Mouse (Mus musculus): ENCODE data around the gene Gm17190.
"Not testable (repeated sequence)": the region's sequence is repeated elsewhere in the genome, so short reads cannot be mapped to it uniquely, and the experiment has no call there.

Gene Gm17190

GRCm38 (mm10) chr13:96081754-96082153, at the start of gene Gm17190:
TSS of gene Gm17190 (plus strand) at chr13:96082054.
- not testable (repeated sequence) for DNase-seq (ENCODE audit: extremely low read depth, insufficient read length, low spot score)

- DNase-seq (ENCODE audit: extremely low read depth, insufficient read length, low spot score), result no peak
These were observed 42.3 kb upstream of the Gm17190 start for GRCm38 (mm10) chr13:96039536-96039935.

- DNase-seq (ENCODE audit: extremely low read depth, insufficient read length, low spot score), result no peak
These were observed 41.4 kb upstream of the Gm17190 start for GRCm38 (mm10) chr13:96040275-96041042.

- no peak for DNase-seq (ENCODE audit: extremely low read depth, insufficient read length, low spot score)
These were observed 36.5 kb upstream of the Gm17190 start for GRCm38 (mm10) chr13:96045396-96045795.

- no peak for DNase-seq (ENCODE audit: extremely low read depth, insufficient read length, low spot score)
These were observed 29.1 kb upstream of the Gm17190 start for GRCm38 (mm10) chr13:96052755-96053154.

GRCm38 (mm10) chr13:96073555-96073954, 8.3 kb upstream of the Gm17190 start:
- DNase-seq (ENCODE audit: extremely low read depth, insufficient read length, low spot score), result no peak

- DNase-seq (ENCODE audit: extremely low read depth, insufficient read length, low spot score), result not testable (repeated sequence)
These were observed 578 bp upstream of the Gm17190 start, which contains the start of gene Gm20075 for GRCm38 (mm10) chr13:96081276-96081675. TSS of gene Gm20075 (minus strand) at chr13:96081376.

- DNase-seq (ENCODE audit: extremely low read depth, insufficient read length, low spot score), result no peak
These were observed 3.9 kb downstream of the Gm17190 start for GRCm38 (mm10) chr13:96085581-96086302.

GRCm38 (mm10) chr13:96090929-96091328, 9.1 kb downstream of the Gm17190 start:
- DNase-seq (ENCODE audit: extremely low read depth, insufficient read length, low spot score), result no peak

GRCm38 (mm10) chr13:96106367-96106766, 24.5 kb downstream of the Gm17190 start:
- DNase-seq (ENCODE audit: extremely low read depth, insufficient read length, low spot score), result no peak

GRCm38 (mm10) chr13:96110767-96111166, 28.9 kb downstream of the Gm17190 start:
- no peak for DNase-seq (ENCODE audit: extremely low read depth, insufficient read length, low spot score)

- DNase-seq (ENCODE audit: extremely low read depth, insufficient read length, low spot score), result no peak
These were observed 30.9 kb downstream of the Gm17190 start for GRCm38 (mm10) chr13:96112711-96113110.

- no peak for DNase-seq (ENCODE audit: extremely low read depth, insufficient read length, low spot score)
These were observed 43.2 kb downstream of the Gm17190 start for GRCm38 (mm10) chr13:96125011-96125410.

GRCm38 (mm10) chr13:96126669-96127068, 44.8 kb downstream of the Gm17190 start:
- no peak for DNase-seq (ENCODE audit: extremely low read depth, insufficient read length, low spot score)

- DNase-seq (ENCODE audit: extremely low read depth, insufficient read length, low spot score), result no peak
These were observed 47.2 kb downstream of the Gm17190 start for GRCm38 (mm10) chr13:96129081-96129480.

GRCm38 (mm10) chr13:96131050-96131449, 49.2 kb downstream of the Gm17190 start:
- DNase-seq (ENCODE audit: extremely low read depth, insufficient read length, low spot score), result no peak

GRCm38 (mm10) chr13:96131911-96132310, 50.1 kb downstream of the Gm17190 start:
- no peak for DNase-seq (ENCODE audit: extremely low read depth, insufficient read length, low spot score)

GRCm38 (mm10) chr13:96132401-96132816, 50.6 kb downstream of the Gm17190 start, which contains the start of gene Sv2c:
TSS of gene Sv2c (minus strand) at chr13:96132577.
- DNase-seq (ENCODE audit: extremely low read depth, insufficient read length, low spot score), result no peak
